Mouse (Mus musculus) lung, postnatal 36 days (tissue): ENCODE data around the gene Ltbp1.

Experiments used
- DNase-seq: peaks from one replicate; pipeline ENCODE4 v3.0.0; 2022; ENCODE audit warnings: mixed read lengths

Gene Ltbp1

GRCm38 (mm10) chr17:75005685-75006680, 615 bp downstream of the Ltbp1 start:
- DNase-seq: peak; percentile 19

GRCm38 (mm10) chr17:75010955-75011354, 5.6 kb downstream of the Ltbp1 start:
- DNase-seq: no peak

GRCm38 (mm10) chr17:75013211-75013610, 7.8 kb downstream of the Ltbp1 start:
- DNase-seq: no peak

GRCm38 (mm10) chr17:75013868-75014267, 8.5 kb downstream of the Ltbp1 start:
- peak; percentile 10 for DNase-seq

- DNase-seq: no peak
Observed at GRCm38 (mm10) chr17:75014601-75015356, 9.4 kb downstream of the Ltbp1 start.

- DNase-seq: no peak
Observed at GRCm38 (mm10) chr17:75015546-75015945, 10.2 kb downstream of the Ltbp1 start.

GRCm38 (mm10) chr17:75017423-75017822, 12.1 kb downstream of the Ltbp1 start:
- peak; percentile 22 for DNase-seq

- peak; percentile 13 for DNase-seq
Observed at GRCm38 (mm10) chr17:75018142-75018541, 12.8 kb downstream of the Ltbp1 start.

GRCm38 (mm10) chr17:75020026-75020425, 14.7 kb downstream of the Ltbp1 start:
- DNase-seq: no peak

GRCm38 (mm10) chr17:75020619-75021018, 15.3 kb downstream of the Ltbp1 start:
- DNase-seq: no peak

GRCm38 (mm10) chr17:75027358-75028131, 22.2 kb downstream of the Ltbp1 start:
- DNase-seq: peak; percentile 41

GRCm38 (mm10) chr17:75033356-75033755, 28.0 kb downstream of the Ltbp1 start:
- no peak for DNase-seq

GRCm38 (mm10) chr17:75033872-75034615, 28.7 kb downstream of the Ltbp1 start:
- DNase-seq: peak; percentile 10

- DNase-seq: no peak
Observed at GRCm38 (mm10) chr17:75036881-75037280, 31.5 kb downstream of the Ltbp1 start.

GRCm38 (mm10) chr17:75039017-75039416, 33.6 kb downstream of the Ltbp1 start:
- DNase-seq: no peak

- DNase-seq: no peak
Observed at GRCm38 (mm10) chr17:75049366-75049969, 44.1 kb downstream of the Ltbp1 start.

GRCm38 (mm10) chr17:75051440-75051925, 46.1 kb downstream of the Ltbp1 start:
- DNase-seq: no peak

GRCm38 (mm10) chr17:75055235-75055634, 49.9 kb downstream of the Ltbp1 start:
- no peak for DNase-seq

GRCm38 (mm10) chr17:75055961-75056360, 50.6 kb downstream of the Ltbp1 start:
- no peak for DNase-seq

GRCm38 (mm10) chr17:75056631-75057030, 51.3 kb downstream of the Ltbp1 start:
- no peak for DNase-seq

- DNase-seq: no peak
Observed at GRCm38 (mm10) chr17:75066340-75066739, 61.0 kb downstream of the Ltbp1 start.
